Mouse (Mus musculus): ENCODE measurements around the gene Fam50b.

GRCm38 (mm10) chr13:34767527-34768292, 33.1 kb downstream of the Fam50b start:
- TF ChIP-seq HCFC1 (IDR thresholded peaks at IDR 0.05; ENCODE audit: borderline replicate concordance, insufficient read depth, low read length) (no peak), ZNF384 (IDR thresholded peaks at IDR 0.05; ENCODE audit: low read depth, low read length) (no peak), ZC3H11A (IDR thresholded peaks at IDR 0.05; ENCODE audit: borderline replicate concordance, low read depth, low read length) (no peak)
